Mouse (Mus musculus) urinary bladder, adult 2 months (tissue): Measurements from ENCODE around the gene Zfp704. TPM values are rescaled to one million over a fixed set of nuclear protein-coding genes. Genes with fewer than 3 reads are reported as not detected.

ENCODE experiments used
- DNase-seq: peaks from one replicate; pipeline ENCODE4 v3.0.0; 2022; ENCODE audit warnings: low spot score
- polyA plus RNA-seq: library from polyadenylated mRNA; depleted of rRNA; stranded (reverse); fragments of >200 nt; gene quantifications from 2 replicates; pipeline ENCODE4 v1.2.3, GENCODE M21; 2012; rRNA removed

Zfp704 gene
- 8.5 and 9.8 TPM in 2 replicates for polyA plus RNA-seq

- peak; percentile 70 for DNase-seq
Measured at GRCm38 (mm10) chr3:9609581-9610341, at the start of gene Zfp704. TSS of gene Zfp704 (minus strand) at chr3:9610085.

- DNase-seq, result no peak
Measured at GRCm38 (mm10) chr3:9633036-9634005, 23.4 kb upstream of the Zfp704 start.

- no peak for DNase-seq
Measured at GRCm38 (mm10) chr3:9629951-9630350, 20.1 kb upstream of the Zfp704 start.

GRCm38 (mm10) chr3:9628041-9628440 lies 18.2 kb upstream of the Zfp704 start:
- no peak for DNase-seq

GRCm38 (mm10) chr3:9626149-9626548 lies 16.3 kb upstream of the Zfp704 start:
- no peak for DNase-seq

- DNase-seq, result no peak
Measured at GRCm38 (mm10) chr3:9620611-9621010, 10.7 kb upstream of the Zfp704 start.

- no peak for DNase-seq
Measured at GRCm38 (mm10) chr3:9619562-9620275, 9.8 kb upstream of the Zfp704 start.

GRCm38 (mm10) chr3:9617101-9617500 lies 7.2 kb upstream of the Zfp704 start:
- no peak for DNase-seq

GRCm38 (mm10) chr3:9614676-9615075 lies 4.8 kb upstream of the Zfp704 start:
- DNase-seq, result no peak

- no peak for DNase-seq
Measured at GRCm38 (mm10) chr3:9614011-9614410, 4.1 kb upstream of the Zfp704 start.

GRCm38 (mm10) chr3:9611226-9611625 lies 1.3 kb upstream of the Zfp704 start:
- DNase-seq, result no peak

- no peak for DNase-seq
Measured at GRCm38 (mm10) chr3:9610426-9610825, 541 bp upstream of the Zfp704 start.

GRCm38 (mm10) chr3:9608906-9609580 lies 842 bp downstream of the Zfp704 start:
- DNase-seq, result peak; percentile 55

- no peak for DNase-seq
Measured at GRCm38 (mm10) chr3:9608441-9608905, 1.4 kb downstream of the Zfp704 start.

- no peak for DNase-seq
Measured at GRCm38 (mm10) chr3:9607686-9608085, 2.2 kb downstream of the Zfp704 start.

GRCm38 (mm10) chr3:9605784-9606706 lies 3.8 kb downstream of the Zfp704 start:
- no peak for DNase-seq

GRCm38 (mm10) chr3:9604941-9605340 lies 4.9 kb downstream of the Zfp704 start:
- no peak for DNase-seq

GRCm38 (mm10) chr3:9603866-9604265 lies 6.0 kb downstream of the Zfp704 start:
- DNase-seq, result no peak

- no peak for DNase-seq
Measured at GRCm38 (mm10) chr3:9600577-9600976, 9.3 kb downstream of the Zfp704 start.

- DNase-seq, result no peak
Measured at GRCm38 (mm10) chr3:9599738-9600410, 10.0 kb downstream of the Zfp704 start.
